In genomic region chr2:49744251-49745093, GRCm38 (mm10) we compare ENCODE assay signal across 8 mouse cellular contexts. TPM values are rescaled to one million over a fixed set of nuclear protein-coding genes. Genes with fewer than 3 reads are reported as not detected.
A peak's percentile ranks its signal among the peaks of the same experiment; 100 is the strongest.
DNase-seq lines count a peak whose midpoint lies in the region; ATAC-seq and TF ChIP-seq lines count a peak whose summit lies in the region.

No protein-coding gene starts in this region.

- no peaks in the 10 kb centered on the region for H3K36me3 ChIP-seq in heart, embryonic 16.5 days (ENCODE audit: control insufficient read depth, insufficient read depth)
- H3K36me3 ChIP-seq in C2C12 (ENCODE audit: control insufficient read depth, insufficient read depth) = no peaks in the 10 kb centered on the region

- no peak overlapping the region for H3K4me3 ChIP-seq in heart, embryonic 16.5 days (ENCODE audit: low read length)
- peak overlapping the region; percentile 25 for H3K4me3 ChIP-seq in C2C12 (ENCODE audit: insufficient read depth, poor library complexity, severe bottlenecking)

- 47% methylated on average over 11 of the region's 11 CpGs for whole genome bisulfite sequencing in heart, embryonic 16.5 days

- no peak overlapping the region for H3K9ac ChIP-seq in heart, embryonic 16.5 days (ENCODE audit: low read length)

- intact Hi-C loops in left cerebral cortex, postnatal 14 days (cut with DNase I) = no loop called here

- no peaks in the 10 kb centered on the region for H3K27me3 ChIP-seq in heart, embryonic 16.5 days (ENCODE audit: control insufficient read depth, insufficient read depth, low read length)
- H3K27me3 ChIP-seq in C2C12 (ENCODE audit: control insufficient read depth, insufficient read depth, insufficient read length) = no peaks in the 10 kb centered on the region

- H3K27ac ChIP-seq in heart, embryonic 16.5 days (ENCODE audit: low read length) = no peak overlapping the region

- H3K4me2 ChIP-seq in heart, embryonic 16.5 days (ENCODE audit: low read depth, low read length) = 0 out of 2 replicates have a peak overlapping the region, but pooled peaks have one; percentile 5

- peaks cover 14% of the 10 kb centered on the region for H3K4me1 ChIP-seq in heart, embryonic 16.5 days (ENCODE audit: control insufficient read depth, insufficient read depth, low read length)

- peak overlapping the region; percentile 71 for H3ac ChIP-seq in C2C12 (ENCODE audit: control insufficient read depth, insufficient read length, low read depth)

- H3K79me2 ChIP-seq in C2C12 (ENCODE audit: control insufficient read depth, insufficient read depth) = no peaks in the 10 kb centered on the region

- no peak for DNase-seq in heart, postnatal 4 days
- no peak for DNase-seq in yolk sac, embryonic 10.5 days (ENCODE audit: low spot score)
- no peak for DNase-seq in left cerebral cortex, postnatal 14 days (ENCODE audit: low spot score in 2 of 2)
- DNase-seq in spleen, postnatal 4 days (ENCODE audit: low spot score in 2 of 2) = no peak

- no peak for TF ChIP-seq CTCF in C2C12 (IDR thresholded peaks at IDR 0.05; ENCODE audit: control insufficient read depth, insufficient read depth, insufficient read length)

- ATAC-seq in heart, embryonic 16.5 days (replicated peaks; ENCODE audit: extremely low read depth, insufficient read depth, low FRiP score) = no peak
- ATAC-seq in common myeloid progenitor, adult 5-6 weeks (replicated peaks; ENCODE audit: low read depth, poor library complexity, severe bottlenecking) = peak; percentile 83
- peak; percentile 89 for ATAC-seq in megakaryocyte, adult 5-6 weeks (ENCODE audit: poor library complexity, severe bottlenecking)

- H3K9me3 ChIP-seq in heart, embryonic 16.5 days (replicated peaks; ENCODE audit: control insufficient read depth, low read length) = no peaks in the 10 kb centered on the region

- no peaks in the 10 kb centered on the region for H3K79me3 ChIP-seq in C2C12 (ENCODE audit: low read depth)

TF ChIP-seq in C2C12, 6 proteins besides CTCF, POLR2A, EP300 and RAD21:
- TF ChIP-seq FOSL1 (IDR thresholded peaks at IDR 0.05; ENCODE audit: insufficient read depth, low read length, poor library complexity, severe bottlenecking) (no peak), CEBPB (IDR thresholded peaks at IDR 0.05; ENCODE audit: low read depth) (peak; percentile 94), MYOD1 (IDR thresholded peaks at IDR 0.05; ENCODE audit: control insufficient read depth, insufficient read length, low read depth) (peak; percentile 17), MYOG (IDR thresholded peaks at IDR 0.05; ENCODE audit: control insufficient read depth, extremely low read depth, insufficient read length) (no peak), USF1 (IDR thresholded peaks at IDR 0.05; ENCODE audit: low read depth) (no peak), MAX (IDR thresholded peaks at IDR 0.05) (no peak)
TF ChIP-seq in C2C12: peak in this region for 2.

RNA-seq across cellular contexts. Expression of gene Lypd6b, which starts 43.0 kb away (rescaled TPM):
- 1.9 and 2.3 TPM in 2 replicates for polyA plus RNA-seq in heart, embryonic 16.5 days (2015; fragmentation: Nextera tagmentation; extraction: Ambion mirVana)
- under 1 TPM; 0.23 to 0.24 TPM for total RNA-seq in heart, postnatal 4 days (2021)
- polyA plus RNA-seq in C2C12 (2012; fragmentation: generic; extraction: Trizol) = 0.02 TPM
- total RNA-seq in common myeloid progenitor, adult 5-6 weeks (2017) = 4.7 TPM in 1 of 2 replicates, not detected in the other
- total RNA-seq in megakaryocyte, adult 5-6 weeks (2015) = 0.09 and 0.27 TPM in 2 replicates
- 0.20 and 0.26 TPM in 2 replicates for total RNA-seq in megakaryocyte, adult 5-6 weeks (2017)
- 10 to 100 TPM; 10.7 to 10.9 TPM for total RNA-seq in left cerebral cortex, postnatal 14 days (2021)
